Mouse (Mus musculus) liver, embryonic 16.5 days (tissue): Measurements from ENCODE around the gene Homez. TPM values are rescaled to one million over a fixed set of nuclear protein-coding genes. Genes with fewer than 3 reads are reported as not detected.

Source experiments
- ATAC-seq: fragments of 200-750 bp; cut with Nextera tagmentation; 2 replicates; pipeline ENCODE4 v1.8.0; 2017; ENCODE audit warnings: low read depth, mild to moderate bottlenecking, moderate number of reproducible peaks, moderate library complexity
- H3K27ac ChIP-seq: fragments of 300-500 bp; sonication (generic); 2 replicates; pipeline ENCODE4 v1.5.1; 2014; ENCODE audit warnings: mild to moderate bottlenecking, low read length
- H3K27me3 ChIP-seq: fragments of 300-500 bp; sonication (generic); 2 replicates; pipeline ENCODE4 v1.6.1; 2014; ENCODE audit warnings: low read depth, low read length, mixed read lengths; ENCODE audit not compliant: control insufficient read depth, insufficient read depth
- H3K36me3 ChIP-seq: fragments of 300-500 bp; sonication (generic); 2 replicates; pipeline ENCODE4 v1.6.1; 2014; ENCODE audit warnings: mild to moderate bottlenecking; ENCODE audit not compliant: control insufficient read depth, insufficient read depth
- H3K4me1 ChIP-seq: fragments of 300-500 bp; sonication (generic); 2 replicates; pipeline ENCODE4 v1.6.1; 2014; ENCODE audit warnings: low read depth, low read length, mixed read lengths; ENCODE audit not compliant: control insufficient read depth
- H3K4me2 ChIP-seq: fragments of 300-500 bp; sonication (generic); 2 replicates; pipeline ENCODE4 v1.6.1; 2014; ENCODE audit warnings: low read depth, low read length, mixed read lengths
- H3K4me3 ChIP-seq: fragments of 300-500 bp; sonication (generic); 2 replicates; pipeline ENCODE4 v1.5.1; 2014; ENCODE audit warnings: low read depth, mild to moderate bottlenecking, low read length
- H3K9ac ChIP-seq: fragments of 300-500 bp; sonication (generic); 2 replicates; pipeline ENCODE4 v1.6.1; 2014; ENCODE audit warnings: low read depth, low read length
- H3K9me3 ChIP-seq: fragments of 300-500 bp; sonication (generic); replicated peaks from 2 replicates; pipeline ENCODE4 v1.6.1; 2016; ENCODE audit warnings: low read length; ENCODE audit not compliant: control insufficient read depth
- WGBS: fragments of 180-500 bp; shearing (Covaris S2); extraction: QIAGEN DNeasy Blood & Tissue Kit; methylation state at CpG from one replicate; pipeline ENCODE4 v1.1.7; 2014; ENCODE audit not compliant: insufficient replicate concordance; 5-methylcytosine and 5-hydroxymethylcytosine counted together
- polyA plus RNA-seq: library from polyadenylated mRNA; unstranded; fragments of >200 nt; fragmentation: Nextera tagmentation; extraction: Ambion mirVana; gene quantifications from 2 replicates; pipeline ENCODE4 v1.2.1, GENCODE M21; 2015

Gene Homez
- polyA plus RNA-seq, 1 experiment from 2014 or later, result 2.4 TPM

DNA sequence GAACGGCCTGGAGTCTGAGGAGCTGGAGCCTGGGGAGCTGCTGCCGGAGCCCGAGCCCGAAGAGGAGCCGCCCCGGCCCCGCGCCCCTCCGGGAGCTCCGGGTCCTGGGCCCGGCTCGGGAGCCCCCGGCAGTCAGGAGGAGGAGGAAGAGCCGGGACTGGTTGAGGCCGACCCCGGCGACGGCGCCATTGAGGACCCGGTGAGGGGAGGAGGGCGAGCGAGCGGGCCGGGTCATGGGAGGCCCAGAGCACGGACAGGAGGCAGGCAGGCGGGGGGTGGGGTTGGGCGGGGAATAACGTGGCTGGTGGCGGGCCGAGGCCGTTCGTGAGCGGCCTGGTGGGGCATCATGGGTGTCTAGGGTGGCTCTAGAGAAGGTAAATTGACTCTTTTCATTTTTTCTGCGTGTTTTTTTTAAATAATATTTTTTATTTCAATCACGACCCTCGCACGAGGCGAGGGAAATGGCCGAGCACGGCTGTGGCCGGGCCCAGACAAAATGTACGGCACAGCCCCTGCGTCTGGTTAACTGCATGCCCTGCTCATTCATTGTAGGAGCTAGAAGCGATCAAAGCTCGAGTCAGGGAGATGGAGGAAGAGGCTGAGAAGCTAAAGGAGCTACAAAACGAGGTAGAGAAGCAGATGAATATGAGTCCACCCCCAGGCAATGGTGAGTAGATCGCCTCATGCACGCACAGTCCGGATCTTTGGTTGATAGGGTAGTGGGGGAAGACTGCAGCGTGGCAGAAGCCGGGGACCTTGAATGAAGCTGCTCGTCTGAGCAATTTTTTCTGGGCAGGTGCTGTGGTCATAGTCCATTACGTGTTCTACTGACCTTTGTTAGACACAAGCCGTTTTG, 23.8 kb upstream of the Homez start:
- peak overlapping the region; percentile 88 for H3K4me2 ChIP-seq
- peaks cover 21% of the 10 kb centered on the region for H3K4me1 ChIP-seq
- H3K36me3 ChIP-seq, result peaks cover 26% of the 10 kb centered on the region
- peak; percentile 56 for ATAC-seq
- no peaks in the 10 kb centered on the region for H3K27me3 ChIP-seq
- peak overlapping the region; percentile 77 for H3K4me3 ChIP-seq
- peak overlapping the region; percentile 85 for H3K9ac ChIP-seq
- under 1% methylated on average over 46 of the region's 54 CpGs for WGBS
- peak overlapping the region; percentile 73 for H3K27ac ChIP-seq
- H3K9me3 ChIP-seq, result no peaks in the 10 kb centered on the region

DNA sequence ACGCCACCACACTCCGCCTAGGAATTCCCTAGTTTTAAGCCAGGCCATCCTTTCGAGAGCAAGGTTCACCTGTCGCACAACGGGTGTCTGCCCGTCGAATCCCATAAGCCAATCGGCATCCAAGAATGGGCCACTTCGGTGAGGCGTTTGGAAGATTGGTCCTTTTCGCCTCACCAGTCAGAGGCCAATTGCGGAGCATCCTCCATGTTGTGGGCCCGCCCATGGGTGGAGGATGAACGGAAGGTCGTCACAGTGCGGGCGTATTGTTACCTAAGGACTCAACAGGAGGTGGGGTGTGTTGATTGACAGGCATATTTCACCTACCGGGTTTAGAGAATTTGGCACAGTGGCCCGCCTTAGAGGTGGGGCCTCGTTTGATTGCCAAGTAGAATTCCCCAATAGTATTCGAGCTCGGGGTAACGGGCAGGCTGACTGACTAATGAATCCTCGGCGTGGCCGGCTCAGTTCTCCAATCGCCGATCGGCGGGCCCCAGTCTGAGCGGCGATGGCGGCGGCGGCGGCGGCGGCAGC, 23.0 kb upstream of the Homez start:
- under 1% methylated on average over 38 of the region's 38 CpGs for WGBS
- no peaks in the 10 kb centered on the region for H3K9me3 ChIP-seq
- peak overlapping the region; percentile 88 for H3K4me2 ChIP-seq
- peak overlapping the region; percentile 77 for H3K4me3 ChIP-seq
- peak; percentile 98 for ATAC-seq
- peak overlapping the region; percentile 85 for H3K9ac ChIP-seq
- H3K4me1 ChIP-seq, result peaks cover 21% of the 10 kb centered on the region
- H3K27ac ChIP-seq, result peak overlapping the region; percentile 91
- no peaks in the 10 kb centered on the region for H3K27me3 ChIP-seq
- peaks cover 26% of the 10 kb centered on the region for H3K36me3 ChIP-seq

DNA sequence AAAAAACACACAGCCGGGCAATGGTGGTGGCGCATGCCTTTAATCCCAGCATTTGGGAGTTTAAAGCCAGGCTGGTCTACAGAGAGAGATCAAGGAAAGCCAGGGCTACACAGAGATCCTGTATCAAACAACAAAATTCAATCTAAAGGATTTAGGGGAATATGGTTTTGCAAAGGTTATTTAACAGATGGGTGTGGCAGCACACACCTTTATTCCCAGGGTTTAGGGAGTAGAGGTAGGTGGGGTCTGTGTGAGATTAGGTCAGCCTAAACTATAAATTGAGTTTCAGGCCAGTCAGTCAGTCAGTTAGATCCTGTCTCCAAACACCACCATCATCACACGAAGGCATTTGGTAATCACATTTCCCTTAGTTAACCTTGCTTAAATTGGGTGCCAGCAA, 21.4 kb upstream of the Homez start, which contains the start of gene Pabpn1:
Gene Pabpn1, plus strand, starts transcription at position 301 of the 400 bp plus-strand sequence.
- no peak for ATAC-seq
- H3K9me3 ChIP-seq, result no peaks in the 10 kb centered on the region
- no peaks in the 10 kb centered on the region for H3K27me3 ChIP-seq
- peak within 1 kb of the TSS; percentile 91 for H3K27ac ChIP-seq
- 85% methylated on average over 3 of the region's 3 CpGs for WGBS
- peaks cover 16% of the 10 kb centered on the region for H3K36me3 ChIP-seq
- H3K4me1 ChIP-seq, result peaks cover 18% of the 10 kb centered on the region
- H3K4me2 ChIP-seq, result peak within 1 kb of the TSS; percentile 82
- peak within 1 kb of the TSS; percentile 70 for H3K9ac ChIP-seq
- peak within 1 kb of the TSS; percentile 77 for H3K4me3 ChIP-seq

DNA sequence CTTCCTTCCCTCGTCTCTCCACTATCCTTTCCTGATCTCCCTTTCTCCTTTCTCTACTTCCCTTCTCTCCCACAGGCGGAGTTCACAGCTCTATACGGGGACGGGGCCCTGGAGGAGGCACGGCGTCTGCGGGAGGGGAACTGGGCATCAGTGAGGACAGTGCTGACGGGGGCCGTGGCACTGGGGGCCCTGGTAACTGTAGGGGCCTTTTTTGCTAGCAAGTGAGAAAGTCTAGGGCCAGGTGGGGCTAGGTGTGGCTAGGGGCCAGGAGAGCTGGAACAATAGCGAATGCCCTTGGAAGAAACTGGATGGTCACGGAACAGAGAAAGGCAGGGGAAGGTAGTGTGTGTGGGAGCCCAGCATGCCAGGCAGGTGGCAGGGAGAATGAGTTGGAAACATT, 14.5 kb upstream of the Homez start:
- Histone ChIP-seq H3K4me2 (no peak overlapping the region), H3K9me3 (no peaks in the 10 kb centered on the region), H3K4me1 (peaks cover 11% of the 10 kb centered on the region), H3K9ac (no peak overlapping the region), H3K27me3 (no peaks in the 10 kb centered on the region), H3K36me3 (no peaks in the 10 kb centered on the region), H3K4me3 (no peak overlapping the region), H3K27ac (no peak overlapping the region)
- no peak for ATAC-seq
- 80% methylated on average over 11 of the region's 11 CpGs for WGBS

DNA sequence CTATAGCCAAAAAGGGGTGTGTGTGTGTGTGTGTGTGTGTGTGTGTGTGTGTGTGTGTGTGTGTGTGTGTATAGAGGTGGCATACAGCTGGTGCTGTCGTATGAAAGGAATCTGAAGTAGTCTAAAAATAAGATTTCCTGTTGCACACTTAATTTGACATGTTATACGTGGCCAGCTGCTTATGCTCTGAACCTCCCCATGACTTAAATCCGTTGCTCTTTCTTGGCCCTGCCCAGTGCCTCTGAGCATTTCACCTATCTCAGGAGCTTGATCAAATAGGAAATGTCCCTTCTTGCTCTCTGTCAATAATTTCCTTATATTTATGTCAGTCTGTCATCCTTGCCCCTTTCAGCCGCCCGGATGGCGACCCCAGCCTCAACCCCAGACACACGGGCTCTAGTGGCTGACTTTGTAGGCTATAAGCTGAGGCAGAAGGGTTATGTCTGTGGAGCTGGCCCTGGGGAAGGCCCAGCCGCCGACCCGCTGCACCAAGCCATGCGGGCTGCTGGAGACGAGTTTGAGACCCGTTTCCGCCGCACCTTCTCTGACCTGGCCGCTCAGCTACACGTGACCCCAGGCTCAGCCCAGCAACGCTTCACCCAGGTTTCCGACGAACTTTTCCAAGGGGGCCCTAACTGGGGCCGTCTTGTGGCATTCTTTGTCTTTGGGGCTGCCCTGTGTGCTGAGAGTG, 13.4 kb upstream of the Homez start:
- peak overlapping the region; percentile 66 for H3K4me3 ChIP-seq
- ATAC-seq, result no peak
- H3K4me2 ChIP-seq, result peak overlapping the region; percentile 60; the same call in 1 of the 2 replicates
- peak overlapping the region; percentile 33; the same call in 1 of the 2 replicates for H3K9ac ChIP-seq
- no peaks in the 10 kb centered on the region for H3K36me3 ChIP-seq
- WGBS, result 53% methylated on average over 21 of the region's 21 CpGs
- H3K4me1 ChIP-seq, result peaks cover 11% of the 10 kb centered on the region
- H3K27me3 ChIP-seq, result no peaks in the 10 kb centered on the region
- H3K27ac ChIP-seq, result no peak overlapping the region; the same call in 1 of the 2 replicates
- no peaks in the 10 kb centered on the region for H3K9me3 ChIP-seq

DNA sequence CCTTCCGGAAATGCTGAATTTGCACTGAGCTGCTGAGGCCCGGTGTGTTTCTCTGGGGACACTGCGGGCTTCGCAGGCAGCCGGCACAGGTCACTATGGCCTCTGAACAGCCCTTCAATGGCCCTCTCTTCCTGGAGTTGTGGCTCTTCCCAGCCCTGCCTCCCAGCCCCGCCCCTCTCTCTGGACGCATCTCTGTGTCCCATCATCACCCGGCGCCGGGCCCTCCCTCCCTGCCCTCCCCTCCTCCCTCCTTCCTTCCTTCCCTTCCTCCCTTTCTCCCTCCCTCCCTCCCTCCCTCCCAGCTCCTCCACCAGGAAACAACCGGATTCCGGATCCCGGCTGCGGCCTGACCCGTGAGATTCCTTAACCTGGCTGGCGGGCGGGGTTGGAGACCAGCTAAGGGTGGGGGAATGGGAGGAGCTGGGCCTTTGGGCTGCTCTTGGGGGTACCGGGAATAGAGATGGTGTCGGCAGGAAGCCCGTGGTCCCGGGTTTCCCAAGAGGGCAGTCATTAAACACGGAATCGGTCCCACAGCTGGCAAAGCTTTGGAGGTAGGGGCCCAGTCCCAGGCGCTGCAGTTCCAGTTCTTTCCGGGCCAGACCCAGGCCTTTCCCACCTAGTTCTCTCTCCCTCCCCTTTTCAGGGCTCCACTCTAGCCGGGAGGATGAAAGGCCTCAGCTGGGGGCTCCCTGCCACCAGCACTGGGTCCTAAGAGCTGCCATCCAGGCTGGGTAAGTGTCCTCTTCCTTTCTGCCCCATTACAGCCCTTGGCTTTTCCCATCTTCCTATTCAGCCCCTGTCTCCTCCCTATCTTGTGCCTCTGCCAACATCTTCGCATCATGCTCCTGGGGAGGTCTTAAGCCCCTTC, 12.6 kb upstream of the Homez start, which contains the start of the genes Bcl2l2 and Gm20521:
Gene Bcl2l2, plus strand, starts transcription at position 224 of the 868 bp plus-strand sequence.
Gene Gm20521, plus strand, starts transcription at position 288 of the 868 bp plus-strand sequence.
- Histone ChIP-seq H3K4me3 (peak within 1 kb of the TSS; percentile 66), H3K4me1 (peaks cover 11% of the 10 kb centered on the region), H3K9me3 (no peaks in the 10 kb centered on the region), H3K27ac (peak within 1 kb of the TSS; percentile 64), H3K36me3 (no peaks in the 10 kb centered on the region), H3K4me2 (peak within 1 kb of the TSS; percentile 60), H3K9ac (peak within 1 kb of the TSS; percentile 33), H3K27me3 (no peaks in the 10 kb centered on the region)
- ATAC-seq, result peak; percentile 94
- 2% methylated on average over 27 of the region's 27 CpGs for WGBS

DNA sequence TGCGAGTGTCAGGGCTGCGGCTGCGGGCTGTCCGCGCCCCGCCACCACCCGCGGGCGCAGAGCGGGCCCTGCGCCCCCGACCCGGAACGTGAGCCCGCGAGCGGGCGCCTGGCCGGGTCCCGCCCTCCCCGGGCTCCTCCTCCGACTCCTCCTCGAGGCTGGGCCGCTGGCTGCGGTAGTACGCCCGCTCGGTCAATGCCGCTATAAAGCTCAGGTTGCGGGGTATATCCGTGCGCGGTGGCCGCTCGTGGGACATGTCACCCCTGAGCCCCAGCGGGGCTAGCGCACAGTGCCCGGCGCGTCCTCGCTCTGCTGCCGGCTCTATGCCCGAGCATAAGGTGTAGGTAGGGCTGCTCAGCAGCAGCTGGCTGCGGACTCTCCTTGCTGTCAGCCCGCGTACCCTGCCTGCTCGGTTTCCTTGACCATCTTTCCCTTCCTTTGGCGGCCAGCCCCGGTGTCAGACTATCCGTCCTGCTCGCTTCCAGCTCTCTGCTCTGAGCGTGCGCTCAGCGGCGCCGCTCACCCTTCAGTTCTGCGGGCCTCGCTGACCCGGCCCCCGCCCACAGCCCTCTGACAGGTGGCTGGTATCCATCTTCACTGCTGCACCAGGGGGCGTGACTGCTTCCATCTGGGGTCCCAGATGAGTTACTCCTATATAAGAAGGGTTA, 6.4 kb upstream of the Homez start, which contains the start of gene Ppp1r3e:
Gene Ppp1r3e, minus strand, starts transcription at position 503 of the 668 bp plus-strand sequence.
- peak within 1 kb of the TSS; percentile 99 for H3K4me2 ChIP-seq
- WGBS, result under 1% methylated on average over 58 of the region's 61 CpGs

More for the DNA sequence above, 6.4 kb upstream of the Homez start, which contains the start of gene Ppp1r3e:
- H3K27ac ChIP-seq, result peak within 1 kb of the TSS; percentile 62
- H3K4me3 ChIP-seq, result peak within 1 kb of the TSS; percentile 80
- no peaks in the 10 kb centered on the region for H3K9me3 ChIP-seq
- H3K9ac ChIP-seq, result peak within 1 kb of the TSS; percentile 76
- H3K36me3 ChIP-seq, result no peaks in the 10 kb centered on the region
- H3K27me3 ChIP-seq, result peaks cover 3% of the 10 kb centered on the region
- ATAC-seq, result peak; percentile 79
- H3K4me1 ChIP-seq, result peaks cover 18% of the 10 kb centered on the region
